Mouse (Mus musculus) limb, embryonic 11.5 days (tissue): ENCODE data around the gene Rnf227. TPM values are rescaled to one million over a fixed set of nuclear protein-coding genes. Genes with fewer than 3 reads are reported as not detected.
A peak's percentile ranks its signal among the peaks of the same experiment; 100 is the strongest.

Experiments
- ATAC-seq: fragments of 200-750 bp; cut with Nextera tagmentation; 2 replicates; pipeline ENCODE4 v1.8.0; 2017; ENCODE audit warnings: low read depth; ENCODE audit not compliant: insufficient number of reproducible peaks, low FRiP score, low TSS enrichment
- DNase-seq: peaks from one replicate; pipeline ENCODE4 v3.0.0-alpha.2; 2015; ENCODE audit warnings: low spot score
- H3K27ac ChIP-seq: fragments of 300-500 bp; sonication (generic); replicated peaks from 2 replicates; pipeline ENCODE4 v1.5.1; 2014; ENCODE audit warnings: low read depth, mild to moderate bottlenecking, low read length
- H3K27me3 ChIP-seq: fragments of 300-500 bp; sonication (generic); 2 replicates; pipeline ENCODE4 v1.6.1; 2014; ENCODE audit warnings: mild to moderate bottlenecking, low read length, mixed read lengths; ENCODE audit not compliant: control insufficient read depth, insufficient read depth
- H3K36me3 ChIP-seq: fragments of 300-500 bp; sonication (generic); 2 replicates; pipeline ENCODE4 v1.6.1; 2014; ENCODE audit warnings: mild to moderate bottlenecking, low read length, moderate library complexity, mixed read lengths; ENCODE audit not compliant: control insufficient read depth, insufficient read depth
- H3K4me1 ChIP-seq: fragments of 300-500 bp; sonication (generic); 2 replicates; pipeline ENCODE4 v1.6.1; 2014; ENCODE audit warnings: low read length, mixed read lengths; ENCODE audit not compliant: control insufficient read depth, insufficient read depth
- H3K4me2 ChIP-seq: fragments of 300-500 bp; sonication (generic); 2 replicates; pipeline ENCODE4 v1.6.1; 2014; ENCODE audit warnings: low read depth, mild to moderate bottlenecking, moderate library complexity; ENCODE audit not compliant: severe bottlenecking
- H3K4me3 ChIP-seq: fragments of 300-500 bp; sonication (generic); 2 replicates; pipeline ENCODE4 v1.5.1; 2014; ENCODE audit warnings: low read depth, low read length
- H3K9ac ChIP-seq: fragments of 300-500 bp; sonication (generic); 2 replicates; pipeline ENCODE4 v1.6.1; 2014; ENCODE audit warnings: mild to moderate bottlenecking, low read length
- H3K9me3 ChIP-seq: fragments of 300-500 bp; sonication (generic); 2 replicates; pipeline ENCODE4 v1.6.1; 2016; ENCODE audit warnings: low read length; ENCODE audit not compliant: control insufficient read depth
- WGBS: fragments of 180-500 bp; shearing (Covaris S2); extraction: QIAGEN DNeasy Blood & Tissue Kit; methylation state at CpG from one replicate; pipeline ENCODE4 v1.1.7; 2014; 5-methylcytosine and 5-hydroxymethylcytosine counted together
- polyA plus RNA-seq: library from polyadenylated mRNA; unstranded; fragments of >200 nt; fragmentation: Nextera tagmentation; extraction: Ambion mirVana; gene quantifications from 2 replicates; pipeline ENCODE4 v1.2.1, GENCODE M21; 2014

Gene Rnf227
- polyA plus RNA-seq, 1 experiment from 2014 or later: 25.0 TPM

DNA sequence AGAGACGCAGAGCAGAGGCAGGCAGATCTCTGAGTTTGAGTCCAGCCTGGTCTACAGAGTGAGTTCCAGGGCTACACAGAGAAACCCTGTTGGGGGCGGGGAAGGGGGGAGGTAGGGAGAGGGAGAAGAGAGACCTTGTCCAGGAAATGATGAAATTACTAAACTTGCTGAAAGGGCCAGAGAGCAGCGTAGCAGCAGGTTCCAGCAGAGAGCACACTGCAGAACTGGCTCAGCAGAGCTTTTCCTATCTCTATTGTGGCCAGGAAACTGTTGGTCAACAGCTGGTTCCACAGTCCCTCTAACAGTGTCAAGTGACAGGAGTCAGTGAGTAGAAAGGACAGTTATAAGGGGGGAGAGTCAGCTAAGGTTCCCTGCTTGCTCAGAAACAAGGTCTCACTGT is 39.3 kb downstream of the Rnf227 start:
- 86% methylated on average over 3 of the region's 3 CpGs for WGBS
- Histone ChIP-seq H3K4me2 (no peak overlapping the region), H3K4me3 (no peak overlapping the region), H3K9ac (no peak overlapping the region), H3K9me3 (no peaks in the 10 kb centered on the region), H3K27ac (no peak overlapping the region), H3K36me3 (no peaks in the 10 kb centered on the region), H3K4me1 (no peaks in the 10 kb centered on the region), H3K27me3 (no peaks in the 10 kb centered on the region)
- ATAC-seq: no peak
- DNase-seq: no peak

DNA sequence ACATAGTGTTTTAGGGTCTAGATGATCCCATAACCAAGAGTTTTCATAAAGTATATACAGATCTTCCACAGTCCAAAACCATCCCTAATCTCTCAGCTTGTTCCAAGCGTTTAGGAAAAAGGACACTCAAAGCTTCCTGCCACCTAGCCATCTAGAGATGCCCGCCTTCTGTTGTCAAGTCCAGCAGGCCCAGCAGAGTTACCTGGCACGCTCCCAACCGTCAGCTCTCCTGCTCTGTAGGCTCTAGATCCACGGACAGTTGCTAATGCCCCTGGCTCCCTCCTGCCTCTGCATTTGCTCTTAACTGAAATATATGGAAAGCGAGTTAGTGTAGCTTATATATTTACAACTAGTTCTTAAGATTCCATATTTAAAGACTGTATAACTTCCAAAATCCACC is 41.1 kb downstream of the Rnf227 start:
- Histone ChIP-seq H3K27me3 (no peaks in the 10 kb centered on the region), H3K4me3 (no peak overlapping the region), H3K4me2 (no peak overlapping the region), H3K27ac (no peak overlapping the region), H3K9ac (no peak overlapping the region), H3K4me1 (no peaks in the 10 kb centered on the region), H3K36me3 (no peaks in the 10 kb centered on the region), H3K9me3 (no peaks in the 10 kb centered on the region)
- no peak for DNase-seq
- ATAC-seq: no peak
- 80% methylated on average over 6 of the region's 6 CpGs for WGBS

DNA sequence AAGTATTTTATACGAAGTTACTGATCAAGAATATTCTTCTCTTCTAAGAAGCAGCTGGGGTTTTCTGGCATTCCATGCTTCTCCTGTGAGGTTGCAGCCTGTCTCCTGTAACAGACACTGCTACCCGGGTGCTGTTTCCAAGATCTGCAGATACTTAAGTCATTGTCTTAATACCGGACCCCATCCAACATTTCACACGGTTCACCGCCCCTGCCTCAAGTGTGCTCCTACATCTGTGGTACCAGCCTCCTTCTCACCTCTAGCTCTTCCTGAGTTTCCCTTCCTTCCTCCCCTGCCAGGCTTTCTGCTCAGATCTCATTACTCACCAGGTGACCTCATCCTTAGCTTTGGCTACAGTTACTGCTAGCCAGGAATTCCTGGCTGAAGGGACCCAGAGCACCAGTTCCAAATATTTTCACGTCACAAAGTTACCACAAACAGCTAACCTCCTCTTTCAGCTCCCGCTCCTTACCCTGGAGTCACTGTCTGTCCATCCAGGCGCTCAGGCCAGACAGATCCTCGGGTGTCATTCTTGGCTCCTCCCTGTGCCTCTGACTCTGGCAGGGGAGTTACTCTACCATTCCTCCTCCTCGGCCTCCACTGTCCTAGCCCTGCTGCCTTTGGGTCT is 42.3 kb downstream of the Rnf227 start:
- no peaks in the 10 kb centered on the region for H3K9me3 ChIP-seq
- no peak overlapping the region for H3K4me3 ChIP-seq
- no peak overlapping the region for H3K4me2 ChIP-seq
- no peaks in the 10 kb centered on the region for H3K4me1 ChIP-seq
- no peak for ATAC-seq
- H3K27ac ChIP-seq: no peak overlapping the region
- no peak for DNase-seq
- no peaks in the 10 kb centered on the region for H3K36me3 ChIP-seq
- no peaks in the 10 kb centered on the region for H3K27me3 ChIP-seq
- WGBS: 73% methylated on average over 10 of the region's 10 CpGs
- H3K9ac ChIP-seq: no peak overlapping the region

DNA sequence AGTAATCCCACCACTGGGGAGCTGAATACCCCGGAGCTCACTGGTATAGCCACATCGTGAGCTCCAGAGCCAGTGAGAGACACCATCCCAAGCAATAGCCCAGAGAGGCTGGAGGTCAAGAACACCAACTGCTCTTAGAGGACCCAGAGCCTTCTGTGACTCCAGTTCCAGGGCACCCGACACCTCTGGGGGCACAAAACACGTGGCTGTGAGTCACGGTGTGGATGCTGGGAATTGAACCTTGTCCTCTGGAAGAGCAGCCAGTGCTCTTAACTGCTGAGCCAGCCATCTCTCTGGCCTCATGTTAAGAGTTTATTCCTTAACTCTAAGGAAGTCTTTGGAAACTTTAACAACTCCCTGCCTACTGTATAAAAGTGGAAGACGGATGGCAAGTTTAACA is 44.7 kb downstream of the Rnf227 start:
- DNase-seq: no peak
- 80% methylated on average over 6 of the region's 6 CpGs for WGBS
- ATAC-seq: no peak

GRCm38 (mm10) chr11:69386758-69387157 is 46.5 kb downstream of the Rnf227 start:
- WGBS: 80% methylated on average over 7 of the region's 7 CpGs
- H3K9ac ChIP-seq: no peak overlapping the region

More for the DNA sequence above, 44.7 kb downstream of the Rnf227 start:
- H3K36me3 ChIP-seq: no peaks in the 10 kb centered on the region
- no peak overlapping the region for H3K9ac ChIP-seq
- no peak overlapping the region for H3K4me2 ChIP-seq
- no peaks in the 10 kb centered on the region for H3K27me3 ChIP-seq
- no peak overlapping the region for H3K27ac ChIP-seq
- H3K4me3 ChIP-seq: no peak overlapping the region
- 0 out of 2 replicates have a peak, but pooled peaks cover 2% of the 10 kb centered on the region for H3K4me1 ChIP-seq
- no peaks in the 10 kb centered on the region for H3K9me3 ChIP-seq

DNA sequence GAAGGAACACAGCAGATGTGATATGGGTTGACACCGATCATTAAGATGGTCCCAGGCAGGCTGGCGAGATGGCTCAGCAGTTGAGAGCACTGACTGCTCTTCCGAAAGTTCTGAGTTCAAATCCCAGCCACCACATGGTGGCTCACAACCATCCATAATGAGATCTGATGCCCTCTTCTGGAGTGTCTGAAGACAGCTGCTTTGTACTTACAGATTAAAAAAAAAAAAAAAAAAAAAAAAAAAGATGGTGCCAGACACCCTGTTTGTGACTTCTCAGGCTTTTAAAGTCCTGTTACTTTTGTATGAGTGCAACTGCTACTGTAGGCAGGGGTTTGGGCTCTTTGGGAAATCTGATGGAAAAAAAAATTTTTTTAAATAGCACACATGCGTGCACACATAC is 48.4 kb downstream of the Rnf227 start:
- no peak overlapping the region for H3K4me3 ChIP-seq
- no peaks in the 10 kb centered on the region for H3K27me3 ChIP-seq
- H3K9ac ChIP-seq: no peak overlapping the region
- ATAC-seq: no peak
- H3K9me3 ChIP-seq: no peaks in the 10 kb centered on the region
- DNase-seq: no peak
- WGBS: 98% methylated on average over 4 of the region's 4 CpGs
- no peaks in the 10 kb centered on the region for H3K36me3 ChIP-seq
- H3K4me1 ChIP-seq: 0 out of 2 replicates have a peak, but pooled peaks cover 3% of the 10 kb centered on the region
- no peak overlapping the region for H3K4me2 ChIP-seq
- no peak overlapping the region for H3K27ac ChIP-seq

More at GRCm38 (mm10) chr11:69386758-69387157, 46.5 kb downstream of the Rnf227 start:
- ATAC-seq (no peak), DNase-seq (no peak)
- H3K27me3 ChIP-seq: no peaks in the 10 kb centered on the region
- H3K36me3 ChIP-seq: no peaks in the 10 kb centered on the region
- no peak overlapping the region for H3K4me3 ChIP-seq
- H3K4me2 ChIP-seq: no peak overlapping the region
- H3K9me3 ChIP-seq: no peaks in the 10 kb centered on the region
- H3K27ac ChIP-seq: no peak overlapping the region
- H3K4me1 ChIP-seq: 0 out of 2 replicates have a peak, but pooled peaks cover 3% of the 10 kb centered on the region

DNA sequence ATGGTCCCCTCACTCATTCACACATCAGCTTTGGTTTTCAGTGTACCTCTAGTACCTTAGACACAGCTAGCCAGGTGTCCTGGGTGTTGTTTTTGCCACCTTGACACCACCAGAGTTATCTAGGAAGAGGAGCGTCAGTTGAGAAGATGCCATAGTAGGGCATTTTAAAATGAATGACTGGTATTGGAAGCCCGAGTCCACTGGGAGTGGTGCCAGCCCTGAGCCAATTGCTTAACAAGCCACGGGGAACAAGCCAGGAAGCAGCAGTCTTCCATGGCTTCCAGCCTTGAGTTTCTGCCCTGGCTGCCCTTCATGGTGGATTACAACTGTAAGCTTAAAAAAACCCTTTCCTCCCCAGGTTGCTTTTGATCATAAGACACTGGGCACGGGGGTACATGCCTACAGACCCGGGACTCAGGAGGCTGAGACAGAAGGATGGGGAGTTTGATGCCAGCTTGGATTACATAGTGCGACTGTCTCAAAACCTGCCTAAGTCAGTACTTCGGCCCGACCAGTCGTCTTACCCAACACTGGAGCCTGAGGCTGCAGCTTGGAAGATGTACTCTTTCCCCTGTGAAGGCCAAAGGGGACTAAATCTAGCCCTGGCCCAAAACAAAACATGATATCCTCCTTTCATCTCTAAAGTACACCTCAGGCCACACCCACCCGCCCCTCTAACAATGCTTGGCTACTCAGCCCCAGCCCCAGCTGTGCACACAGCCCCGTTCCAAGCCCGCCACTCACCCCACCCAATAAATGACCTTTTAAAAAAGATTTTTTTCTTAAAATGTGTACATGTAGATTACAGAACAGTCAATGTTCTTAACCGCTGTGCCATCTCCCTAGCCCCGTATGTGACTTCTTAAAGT is 49.5 kb downstream of the Rnf227 start:
- H3K9ac ChIP-seq: no peak overlapping the region; the same call in 1 of the 2 replicates
- DNase-seq: no peak
- 72% methylated on average over 14 of the region's 14 CpGs for WGBS
- H3K4me2 ChIP-seq: no peak overlapping the region
- H3K27me3 ChIP-seq: no peaks in the 10 kb centered on the region
- H3K4me3 ChIP-seq: no peak overlapping the region
- no peak overlapping the region for H3K27ac ChIP-seq
- H3K9me3 ChIP-seq: no peaks in the 10 kb centered on the region
- no peaks in the 10 kb centered on the region for H3K36me3 ChIP-seq
- ATAC-seq: no peak
- H3K4me1 ChIP-seq: 0 out of 2 replicates have a peak, but pooled peaks cover 3% of the 10 kb centered on the region

GRCm38 (mm10) chr11:69390400-69391034 is 50.3 kb downstream of the Rnf227 start:
- Histone ChIP-seq H3K36me3 (no peaks in the 10 kb centered on the region), H3K9me3 (no peaks in the 10 kb centered on the region), H3K27ac (no peak overlapping the region), H3K27me3 (no peaks in the 10 kb centered on the region), H3K9ac (no peak overlapping the region), H3K4me3 (no peak overlapping the region), H3K4me2 (no peak overlapping the region), H3K4me1 (0 out of 2 replicates have a peak, but pooled peaks cover 3% of the 10 kb centered on the region)
- DNase-seq (peak; percentile 81), ATAC-seq (no peak)
- 51% methylated on average over 10 of the region's 10 CpGs for WGBS
